Mouse (Mus musculus) liver, postnatal 0 days (tissue): ENCODE results near the gene Enthd1. TPM values are rescaled to one million over a fixed set of nuclear protein-coding genes. Genes with fewer than 3 reads are reported as not detected.

Experiments
- ATAC-seq: fragments of 200-750 bp; cut with Nextera tagmentation; 2 replicates; pipeline ENCODE4 v1.8.0; 2017; ENCODE audit warnings: mild to moderate bottlenecking, moderate library complexity
- DNase-seq: peaks from one replicate; pipeline ENCODE4 v3.0.0-alpha.2; 2016
- H3K27ac ChIP-seq: fragments of 300-500 bp; sonication (generic); 2 replicates; pipeline ENCODE4 v1.5.1; 2014; ENCODE audit warnings: antibody characterized with exemption, moderate library complexity, mild to moderate bottlenecking, low read depth
- H3K27me3 ChIP-seq: fragments of 300-500 bp; sonication (generic); 2 replicates; pipeline ENCODE4 v1.6.1; 2014; ENCODE audit warnings: low read length, control low read depth, mixed read lengths; ENCODE audit not compliant: insufficient read depth
- H3K36me3 ChIP-seq: fragments of 300-500 bp; sonication (generic); replicated peaks from 2 replicates; pipeline ENCODE4 v1.6.1; 2014; ENCODE audit warnings: mild to moderate bottlenecking, control low read depth, low read length, moderate library complexity, mixed read lengths; ENCODE audit not compliant: insufficient read depth
- H3K4me1 ChIP-seq: fragments of 300-500 bp; sonication (generic); 2 replicates; pipeline ENCODE4 v1.6.1; 2014; ENCODE audit warnings: antibody characterized with exemption, mild to moderate bottlenecking, control low read depth; ENCODE audit not compliant: insufficient read depth
- H3K4me2 ChIP-seq: fragments of 300-500 bp; sonication (generic); 2 replicates; pipeline ENCODE4 v1.6.1; 2014; ENCODE audit warnings: low read depth, mild to moderate bottlenecking, low read length, moderate library complexity, mixed read lengths
- H3K4me3 ChIP-seq: fragments of 300-500 bp; sonication (generic); 2 replicates; pipeline ENCODE4 v1.5.1; 2014; ENCODE audit warnings: low read depth, low read length
- H3K9ac ChIP-seq: fragments of 300-500 bp; sonication (generic); replicated peaks from 2 replicates; pipeline ENCODE4 v1.6.1; 2014; ENCODE audit warnings: mild to moderate bottlenecking, moderate library complexity
- H3K9me3 ChIP-seq: fragments of 300-500 bp; sonication (generic); 2 replicates; pipeline ENCODE4 v1.6.1; 2016; ENCODE audit warnings: mild to moderate bottlenecking, control low read depth, low read length, mixed read lengths
- CTCF ChIP-seq: sonication (generic); IDR thresholded peaks from 2 replicates; pipeline ENCODE4 v1.5.1; 2016; ENCODE audit warnings: antibody characterized with exemption, low read depth
- EP300 ChIP-seq: IDR thresholded peaks from 2 replicates; pipeline ENCODE4 v1.6.1; 2016; ENCODE audit warnings: antibody characterized with exemption, low read depth, mild to moderate bottlenecking
- WGBS: fragments of 180-500 bp; shearing (Covaris S2); extraction: QIAGEN DNeasy Blood & Tissue Kit; methylation state at CpG from one replicate; pipeline ENCODE4 v1.1.7; 2014; ENCODE audit not compliant: insufficient replicate concordance; 5-methylcytosine and 5-hydroxymethylcytosine counted together
- polyA plus RNA-seq: library from polyadenylated mRNA; unstranded; fragments of >200 nt; fragmentation: Nextera tagmentation; extraction: Ambion mirVana; gene quantifications from 2 replicates; pipeline ENCODE4 v1.2.1, GENCODE M21; 2015

Enthd1 gene
- polyA plus RNA-seq, 1 experiment from 2014 or later = not detected

- Histone ChIP-seq H3K4me3 (no peak overlapping the region), H3K4me1 (no peaks in the 10 kb centered on the region), H3K27ac (no peak overlapping the region), H3K9me3 (no peaks in the 10 kb centered on the region), H3K36me3 (no peaks in the 10 kb centered on the region), H3K27me3 (peaks cover 11% of the 10 kb centered on the region), H3K4me2 (no peak overlapping the region), H3K9ac (no peak overlapping the region)
- DNase-seq (no peak), ATAC-seq (no peak)
- TF ChIP-seq CTCF = no peak
- TF ChIP-seq EP300 = no peak
- WGBS = 76% methylated on average over 11 of the region's 11 CpGs
Measured at GRCm38 (mm10) chr15:80576415-80576994, 11.5 kb upstream of the Enthd1 start.

- Histone ChIP-seq H3K4me2 (no peak overlapping the region), H3K4me3 (no peak overlapping the region), H3K9me3 (no peaks in the 10 kb centered on the region), H3K27ac (no peak overlapping the region), H3K36me3 (no peaks in the 10 kb centered on the region), H3K9ac (no peak overlapping the region), H3K27me3 (peaks cover 11% of the 10 kb centered on the region), H3K4me1 (no peaks in the 10 kb centered on the region)
- no peak for DNase-seq
- WGBS = 86% methylated on average over 13 of the region's 13 CpGs
- ATAC-seq = no peak
- no peak for TF ChIP-seq CTCF
- no peak for TF ChIP-seq EP300
Measured at GRCm38 (mm10) chr15:80575817-80576370, 10.9 kb upstream of the Enthd1 start.

GRCm38 (mm10) chr15:80574211-80575040, 9.5 kb upstream of the Enthd1 start:
- 85% methylated on average over 17 of the region's 17 CpGs for WGBS
- H3K27me3 ChIP-seq = peaks cover 11% of the 10 kb centered on the region

GRCm38 (mm10) chr15:80572811-80573520, 8.0 kb upstream of the Enthd1 start:
- Histone ChIP-seq H3K27ac (no peak overlapping the region), H3K4me1 (no peaks in the 10 kb centered on the region), H3K4me3 (no peak overlapping the region), H3K27me3 (peaks cover 11% of the 10 kb centered on the region), H3K36me3 (no peaks in the 10 kb centered on the region), H3K4me2 (peak overlapping the region; percentile 48), H3K9ac (no peak overlapping the region), H3K9me3 (no peaks in the 10 kb centered on the region)
- WGBS = 62% methylated on average over 9 of the region's 9 CpGs
- DNase-seq (no peak), ATAC-seq (no peak)
- TF ChIP-seq CTCF (no peak), EP300 (no peak)

More at GRCm38 (mm10) chr15:80574211-80575040, 9.5 kb upstream of the Enthd1 start:
- no peak overlapping the region for H3K4me3 ChIP-seq
- H3K4me1 ChIP-seq = no peaks in the 10 kb centered on the region
- ATAC-seq = no peak
- no peak for DNase-seq
- H3K9ac ChIP-seq = no peak overlapping the region
- H3K4me2 ChIP-seq = no peak overlapping the region
- no peak overlapping the region for H3K27ac ChIP-seq
- H3K9me3 ChIP-seq = no peaks in the 10 kb centered on the region
- TF ChIP-seq EP300 = no peak
- no peak for TF ChIP-seq CTCF
- no peaks in the 10 kb centered on the region for H3K36me3 ChIP-seq

- Histone ChIP-seq H3K27me3 (peaks cover 5% of the 10 kb centered on the region), H3K9me3 (no peaks in the 10 kb centered on the region), H3K36me3 (no peaks in the 10 kb centered on the region), H3K4me1 (no peaks in the 10 kb centered on the region), H3K4me2 (peak within 1 kb of the TSS; percentile 48), H3K27ac (peak within 1 kb of the TSS; percentile 66), H3K4me3 (0 out of 2 replicates have a peak within 1 kb of the TSS, but pooled peaks have one; percentile 4), H3K9ac (no peak within 1 kb of the TSS)
- TF ChIP-seq EP300 (no peak), CTCF (no peak)
- ATAC-seq (no peak), DNase-seq (peak; percentile 39)
- 22% methylated on average over 12 of the region's 12 CpGs for WGBS
Measured at GRCm38 (mm10) chr15:80572291-80572690, 7.3 kb upstream of the Enthd1 start, which contains the start of gene Grap2. Gene Grap2, plus strand, starts transcription at chr15:80572594.
